Mouse (Mus musculus): Measurements from ENCODE around the gene Dnah7b. TPM values are rescaled to one million over a fixed set of nuclear protein-coding genes. Genes with fewer than 3 reads are reported as not detected.
A peak's percentile ranks its signal among the peaks of the same experiment; 100 is the strongest.
"Not testable (repeated sequence)": the region's sequence is repeated elsewhere in the genome, so short reads cannot be mapped to it uniquely, and the experiment has no call there.

The Dnah7b gene
- polyA plus RNA-seq, 1 experiment from 2014 or later = 4.8 TPM

DNA sequence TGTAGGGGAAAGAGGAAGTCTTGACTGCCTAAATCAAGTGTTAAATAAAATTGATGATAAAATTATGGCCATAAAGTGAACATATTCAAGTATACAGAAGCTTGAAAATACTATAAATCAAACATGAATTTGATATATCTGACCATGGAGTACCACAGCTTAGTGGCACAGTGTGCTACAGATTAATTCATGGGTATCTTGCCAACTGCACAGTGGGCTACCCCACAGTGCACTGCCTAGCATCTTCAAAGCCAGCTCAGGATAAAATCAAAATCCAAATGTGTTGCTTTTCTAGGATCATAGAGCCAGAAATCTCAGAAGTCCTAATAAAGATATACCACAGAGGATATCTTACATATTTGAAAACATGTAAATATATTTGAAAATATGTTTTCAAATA lies 46.5 kb downstream of the Dnah7b start:
- H3K4me1 ChIP-seq (replicated peaks; ENCODE audit: control insufficient read depth, insufficient read depth, low read length); H3K27ac ChIP-seq; H3K4me2 ChIP-seq (replicated peaks); H3K27me3 ChIP-seq (ENCODE audit: control insufficient read depth, insufficient read depth, low read length); H3K9me3 ChIP-seq (ENCODE audit: control insufficient read depth, low read length); ATAC-seq (ENCODE audit: low FRiP score); H3K4me3 ChIP-seq (replicated peaks; ENCODE audit: low read length); H3K9ac ChIP-seq; H3K36me3 ChIP-seq (replicated peaks; ENCODE audit: control insufficient read depth, insufficient read depth); DNase-seq (ENCODE audit: low spot score): not testable (repeated sequence)

DNA sequence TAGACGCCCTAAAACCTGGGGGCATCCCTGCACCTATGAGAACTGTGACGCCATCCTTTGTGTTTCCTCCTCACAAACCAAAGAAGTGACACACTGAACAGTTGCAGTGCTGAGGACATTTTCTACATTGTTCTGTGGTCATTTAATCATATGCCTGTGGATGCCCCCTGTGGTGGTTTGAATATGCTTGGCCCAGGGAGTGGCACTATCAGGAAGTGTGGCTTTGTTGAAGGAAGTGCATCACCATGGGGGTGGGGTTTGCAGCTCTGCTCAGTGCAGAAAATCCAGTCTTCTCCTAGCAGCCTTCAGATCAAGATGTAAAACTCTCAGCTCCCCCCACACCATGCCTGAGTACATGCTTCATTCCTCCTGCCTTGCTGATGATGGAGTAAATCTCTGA lies 51.1 kb downstream of the Dnah7b start:
- DNase-seq (ENCODE audit: low spot score); H3K9me3 ChIP-seq (ENCODE audit: control insufficient read depth, low read length); H3K9ac ChIP-seq; H3K4me3 ChIP-seq (replicated peaks; ENCODE audit: low read length); H3K27ac ChIP-seq; H3K36me3 ChIP-seq (replicated peaks; ENCODE audit: control insufficient read depth, insufficient read depth); H3K4me1 ChIP-seq (replicated peaks; ENCODE audit: control insufficient read depth, insufficient read depth, low read length); H3K27me3 ChIP-seq (ENCODE audit: control insufficient read depth, insufficient read depth, low read length); H3K4me2 ChIP-seq (replicated peaks): not testable (repeated sequence)
- WGBS = 87% methylated on average over 2 of the region's 2 CpGs
- peak; percentile 37; the same call in 1 of the 2 replicates for ATAC-seq (ENCODE audit: low FRiP score)

GRCm38 (mm10) chr1:46128058-46128457 lies 61.9 kb downstream of the Dnah7b start:
- H3K4me3 ChIP-seq (replicated peaks; ENCODE audit: low read length) = no peak overlapping the region
- DNase-seq (ENCODE audit: low spot score) (no peak), ATAC-seq (ENCODE audit: low FRiP score) (no peak)
- no peaks in the 10 kb centered on the region for H3K4me1 ChIP-seq (replicated peaks; ENCODE audit: control insufficient read depth, insufficient read depth, low read length)
- no peaks in the 10 kb centered on the region for H3K36me3 ChIP-seq (replicated peaks; ENCODE audit: control insufficient read depth, insufficient read depth)
- H3K9me3 ChIP-seq (ENCODE audit: control insufficient read depth, low read length) = no peaks in the 10 kb centered on the region
- WGBS = 76% methylated on average over 4 of the region's 4 CpGs
- H3K27ac ChIP-seq = no peak overlapping the region
- H3K27me3 ChIP-seq (ENCODE audit: control insufficient read depth, insufficient read depth, low read length) = no peaks in the 10 kb centered on the region
- H3K9ac ChIP-seq = no peak overlapping the region
- no peak overlapping the region for H3K4me2 ChIP-seq (replicated peaks)

DNA sequence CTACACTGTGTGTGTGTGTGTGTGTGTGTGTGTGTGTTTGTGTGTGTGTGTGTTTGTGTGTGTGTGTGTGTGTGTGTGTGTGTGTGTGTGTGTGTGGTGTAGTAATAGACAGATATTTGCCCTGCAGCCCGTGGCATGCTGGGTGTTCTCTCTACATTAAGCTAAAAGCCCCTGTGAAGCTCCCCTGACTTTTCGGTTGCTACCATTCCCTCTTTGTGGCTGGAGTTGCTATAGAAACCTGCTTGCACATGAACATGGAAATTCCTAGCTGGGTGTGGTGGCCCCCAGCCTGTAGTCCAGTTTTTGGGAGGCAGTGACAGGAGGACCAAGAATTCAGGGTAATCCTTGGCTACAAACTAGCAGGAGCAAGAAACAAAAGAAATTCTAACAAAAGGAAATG lies 130.7 kb downstream of the Dnah7b start:
- H3K27me3 ChIP-seq (ENCODE audit: control insufficient read depth, insufficient read depth, low read length); H3K36me3 ChIP-seq (replicated peaks; ENCODE audit: control insufficient read depth, insufficient read depth); H3K4me2 ChIP-seq (replicated peaks); H3K9ac ChIP-seq; H3K9me3 ChIP-seq (ENCODE audit: control insufficient read depth, low read length); H3K4me1 ChIP-seq (replicated peaks; ENCODE audit: control insufficient read depth, insufficient read depth, low read length); ATAC-seq (ENCODE audit: low FRiP score); DNase-seq (ENCODE audit: low spot score); H3K27ac ChIP-seq; H3K4me3 ChIP-seq (replicated peaks; ENCODE audit: low read length): not testable (repeated sequence)
- 18% methylated on average over 2 of the region's 2 CpGs for WGBS

DNA sequence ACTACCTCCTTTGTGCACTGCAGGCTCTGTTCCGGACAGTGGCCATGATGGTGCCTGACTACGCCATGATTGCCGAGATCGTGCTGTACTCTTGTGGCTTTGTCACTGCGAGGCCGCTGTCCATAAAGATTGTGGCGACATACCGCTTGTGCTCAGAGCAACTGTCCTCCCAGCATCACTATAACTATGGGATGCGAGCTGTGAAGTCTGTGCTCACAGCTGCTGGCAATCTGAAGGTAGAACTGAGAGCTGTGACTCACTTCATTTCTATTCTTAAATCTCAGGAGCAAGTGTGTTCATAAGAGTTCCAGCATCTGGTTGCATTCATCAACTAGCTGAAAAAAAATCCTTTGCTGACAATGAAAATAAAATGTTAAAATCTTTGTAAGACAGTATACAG lies 135.1 kb downstream of the Dnah7b start:
- not testable (repeated sequence) for DNase-seq (ENCODE audit: low spot score); H3K36me3 ChIP-seq (replicated peaks; ENCODE audit: control insufficient read depth, insufficient read depth); H3K4me1 ChIP-seq (replicated peaks; ENCODE audit: control insufficient read depth, insufficient read depth, low read length); H3K4me3 ChIP-seq (replicated peaks; ENCODE audit: low read length); H3K9ac ChIP-seq; H3K27ac ChIP-seq; H3K27me3 ChIP-seq (ENCODE audit: control insufficient read depth, insufficient read depth, low read length); ATAC-seq (ENCODE audit: low FRiP score); H3K4me2 ChIP-seq (replicated peaks); H3K9me3 ChIP-seq (ENCODE audit: control insufficient read depth, low read length)
- WGBS = 93% methylated on average over 9 of the region's 9 CpGs

GRCm38 (mm10) chr1:46210014-46210588 lies 144.0 kb downstream of the Dnah7b start:
- H3K27ac ChIP-seq; ATAC-seq (ENCODE audit: low FRiP score); H3K9ac ChIP-seq; H3K9me3 ChIP-seq (ENCODE audit: control insufficient read depth, low read length); DNase-seq (ENCODE audit: low spot score); H3K4me2 ChIP-seq (replicated peaks); H3K27me3 ChIP-seq (ENCODE audit: control insufficient read depth, insufficient read depth, low read length); H3K4me3 ChIP-seq (replicated peaks; ENCODE audit: low read length); H3K36me3 ChIP-seq (replicated peaks; ENCODE audit: control insufficient read depth, insufficient read depth); H3K4me1 ChIP-seq (replicated peaks; ENCODE audit: control insufficient read depth, insufficient read depth, low read length): not testable (repeated sequence)
- WGBS = 63% methylated on average over 2 of the region's 2 CpGs

GRCm38 (mm10) chr1:46222704-46223103 lies 156.6 kb downstream of the Dnah7b start:
- H3K4me3 ChIP-seq (replicated peaks; ENCODE audit: low read length); ATAC-seq (ENCODE audit: low FRiP score); H3K9me3 ChIP-seq (ENCODE audit: control insufficient read depth, low read length); H3K4me1 ChIP-seq (replicated peaks; ENCODE audit: control insufficient read depth, insufficient read depth, low read length); DNase-seq (ENCODE audit: low spot score); H3K36me3 ChIP-seq (replicated peaks; ENCODE audit: control insufficient read depth, insufficient read depth); H3K9ac ChIP-seq; H3K27ac ChIP-seq; H3K4me2 ChIP-seq (replicated peaks); H3K27me3 ChIP-seq (ENCODE audit: control insufficient read depth, insufficient read depth, low read length): not testable (repeated sequence)
- WGBS = 84% methylated on average over 2 of the region's 2 CpGs

- H3K4me2 ChIP-seq (replicated peaks); H3K9me3 ChIP-seq (ENCODE audit: control insufficient read depth, low read length); H3K4me1 ChIP-seq (replicated peaks; ENCODE audit: control insufficient read depth, insufficient read depth, low read length); H3K9ac ChIP-seq; H3K27ac ChIP-seq; ATAC-seq (ENCODE audit: low FRiP score); H3K4me3 ChIP-seq (replicated peaks; ENCODE audit: low read length); H3K27me3 ChIP-seq (ENCODE audit: control insufficient read depth, insufficient read depth, low read length); DNase-seq (ENCODE audit: low spot score); H3K36me3 ChIP-seq (replicated peaks; ENCODE audit: control insufficient read depth, insufficient read depth): not testable (repeated sequence)
Observed at GRCm38 (mm10) chr1:46226136-46226535, 160.0 kb downstream of the Dnah7b start.

DNA sequence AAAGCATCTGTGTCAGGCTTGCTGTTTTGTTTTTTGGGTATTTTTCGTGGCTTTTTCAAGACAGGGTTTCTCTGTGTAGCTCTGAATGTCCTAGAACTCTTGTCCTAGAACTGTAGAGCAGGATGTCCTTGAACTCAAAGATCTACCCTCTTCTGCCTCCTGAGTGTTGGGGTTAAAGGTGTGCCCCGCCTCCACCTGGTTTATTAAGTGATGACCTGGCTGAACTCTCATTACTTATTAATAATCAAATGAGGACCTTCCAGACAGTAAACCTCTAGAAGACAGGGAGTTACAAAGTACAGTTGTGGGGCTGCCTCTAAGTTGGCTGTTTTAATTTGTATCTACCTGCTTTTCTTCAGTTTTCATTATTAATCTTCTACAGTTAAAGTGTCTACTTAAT lies 202.7 kb downstream of the Dnah7b start:
- H3K4me3 ChIP-seq (replicated peaks; ENCODE audit: low read length); H3K4me2 ChIP-seq (replicated peaks); H3K27ac ChIP-seq; ATAC-seq (ENCODE audit: low FRiP score); DNase-seq (ENCODE audit: low spot score); H3K9me3 ChIP-seq (ENCODE audit: control insufficient read depth, low read length); H3K9ac ChIP-seq; H3K4me1 ChIP-seq (replicated peaks; ENCODE audit: control insufficient read depth, insufficient read depth, low read length); H3K27me3 ChIP-seq (ENCODE audit: control insufficient read depth, insufficient read depth, low read length); H3K36me3 ChIP-seq (replicated peaks; ENCODE audit: control insufficient read depth, insufficient read depth): not testable (repeated sequence)
- 77% methylated on average over 2 of the region's 2 CpGs for WGBS

DNA sequence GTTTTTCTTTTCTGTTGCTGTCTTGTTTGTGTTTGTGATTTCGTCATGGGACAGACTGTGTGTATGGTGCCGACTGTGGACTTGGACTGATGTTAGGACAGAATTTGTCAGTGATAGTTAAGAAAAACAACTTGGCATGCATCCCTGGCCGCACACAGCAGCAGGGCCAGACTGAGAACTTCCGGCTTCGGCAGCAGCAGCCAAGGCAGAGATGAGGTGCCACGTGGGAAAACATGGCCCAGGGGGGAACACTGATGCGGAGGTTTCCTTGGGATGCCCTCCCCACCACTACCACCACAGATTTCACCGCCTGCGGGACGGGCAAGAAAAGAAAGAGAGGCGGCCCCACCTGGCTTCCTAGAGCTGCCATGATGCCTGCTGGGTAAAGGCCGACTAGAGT lies 205.8 kb downstream of the Dnah7b start:
- H3K27ac ChIP-seq = no peak overlapping the region
- H3K27me3 ChIP-seq (ENCODE audit: control insufficient read depth, insufficient read depth, low read length) = no peaks in the 10 kb centered on the region
- 86% methylated on average over 12 of the region's 12 CpGs for WGBS
- H3K9ac ChIP-seq = no peak overlapping the region
- no peaks in the 10 kb centered on the region for H3K9me3 ChIP-seq (ENCODE audit: control insufficient read depth, low read length)
- no peak overlapping the region for H3K4me3 ChIP-seq (replicated peaks; ENCODE audit: low read length)
- H3K4me2 ChIP-seq (replicated peaks) = no peak overlapping the region
- H3K36me3 ChIP-seq (replicated peaks; ENCODE audit: control insufficient read depth, insufficient read depth) = no peaks in the 10 kb centered on the region
- ATAC-seq (ENCODE audit: low FRiP score) (no peak), DNase-seq (ENCODE audit: low spot score) (no peak)
- H3K4me1 ChIP-seq (replicated peaks; ENCODE audit: control insufficient read depth, insufficient read depth, low read length) = no peaks in the 10 kb centered on the region

Measured in hindbrain, embryonic 14.5 days (tissue).